Mouse (Mus musculus) embryonic facial prominence, embryonic 13.5 days (tissue): ENCODE measurements at regions not wholly inside any gene's neighbourhood (a gene's known extent, or its start where the extent isn't known, plus 50 kb on each side); places are given as distances from the start of the nearest gene placed in this dataset.
"Not testable (repeated sequence)": the region's sequence is repeated elsewhere in the genome, so short reads cannot be mapped to it uniquely, and the experiment has no call there.

Experiments used
- ATAC-seq: fragments of 200-750 bp; cut with Nextera tagmentation; 2 replicates; pipeline ENCODE4 v1.8.0; 2017; ENCODE audit warnings: low read depth; ENCODE audit not compliant: insufficient number of reproducible peaks, insufficient read depth, low FRiP score, low TSS enrichment
- H3K27ac ChIP-seq: fragments of 300-500 bp; sonication (generic); 2 replicates; pipeline ENCODE4 v1.5.1; 2015; ENCODE audit warnings: moderate library complexity, mild to moderate bottlenecking, inconsistent platforms
- H3K27me3 ChIP-seq: fragments of 300-500 bp; sonication (generic); 2 replicates; pipeline ENCODE4 v1.6.1; 2015; ENCODE audit warnings: mild to moderate bottlenecking, inconsistent platforms
- H3K36me3 ChIP-seq: fragments of 300-500 bp; sonication (generic); 2 replicates; pipeline ENCODE4 v1.6.1; 2015; ENCODE audit warnings: mild to moderate bottlenecking, inconsistent platforms
- H3K4me1 ChIP-seq: fragments of 300-500 bp; sonication (generic); 2 replicates; pipeline ENCODE4 v1.6.1; 2015; ENCODE audit warnings: inconsistent platforms
- H3K4me2 ChIP-seq: fragments of 300-500 bp; sonication (generic); 2 replicates; pipeline ENCODE4 v1.6.1; 2015; ENCODE audit warnings: moderate library complexity, mild to moderate bottlenecking, inconsistent platforms
- H3K4me3 ChIP-seq: fragments of 300-500 bp; sonication (generic); 2 replicates; pipeline ENCODE4 v1.5.1; 2015; ENCODE audit warnings: mild to moderate bottlenecking, inconsistent platforms
- H3K9ac ChIP-seq: fragments of 300-500 bp; sonication (generic); 2 replicates; pipeline ENCODE4 v1.6.1; 2015; ENCODE audit warnings: mild to moderate bottlenecking, inconsistent platforms
- H3K9me3 ChIP-seq: fragments of 300-500 bp; sonication (generic); 2 replicates; pipeline ENCODE4 v1.6.1; 2016; ENCODE audit warnings: inconsistent platforms
- WGBS: fragments of 180-500 bp; shearing (Covaris S2); methylation state at CpG from one replicate; pipeline ENCODE4 v1.1.7; 2015; ENCODE audit warnings: mixed read lengths; 5-methylcytosine and 5-hydroxymethylcytosine counted together

DNA sequence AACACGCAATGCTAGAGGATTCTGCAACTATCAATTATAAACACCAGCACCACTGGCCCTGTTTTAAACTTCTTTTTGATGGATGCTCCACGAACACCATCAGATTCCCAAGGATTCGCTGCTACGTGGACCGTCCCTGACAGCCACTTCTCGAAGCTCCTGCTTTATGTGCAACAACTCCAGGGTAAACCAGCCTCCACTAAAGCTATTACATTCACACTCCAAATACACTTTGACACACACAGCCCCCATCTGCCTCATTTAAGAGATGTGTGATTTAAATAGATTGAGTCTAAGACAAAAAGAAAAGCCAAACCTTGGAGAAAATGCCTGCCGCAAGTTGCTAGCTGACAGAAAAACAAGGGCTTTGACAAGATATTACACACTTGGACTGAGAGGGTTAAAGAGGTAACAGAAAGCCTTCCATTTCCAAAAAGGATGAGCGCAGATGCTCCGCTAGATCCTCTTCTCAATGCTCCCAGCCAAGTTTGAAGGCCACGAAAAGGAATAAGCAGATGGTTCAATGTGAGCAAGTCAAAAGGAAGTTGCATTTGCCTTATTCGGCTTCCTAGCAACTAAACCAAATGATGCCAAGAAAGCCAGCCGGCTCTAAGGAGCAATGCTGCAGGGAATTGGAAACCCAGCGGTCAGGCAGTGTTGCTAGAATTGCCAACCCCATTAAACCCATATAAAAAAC lies 54.0 kb upstream of the Cnep1r1 start:
- Histone ChIP-seq H3K9ac (no peak overlapping the region), H3K27me3 (no peaks in the 10 kb centered on the region), H3K27ac (no peak overlapping the region), H3K4me3 (no peak overlapping the region), H3K9me3 (no peaks in the 10 kb centered on the region), H3K4me1 (no peaks in the 10 kb centered on the region), H3K4me2 (no peak overlapping the region), H3K36me3 (no peaks in the 10 kb centered on the region)
- WGBS: 88% methylated on average over 13 of the region's 13 CpGs
- no peak for ATAC-seq

DNA sequence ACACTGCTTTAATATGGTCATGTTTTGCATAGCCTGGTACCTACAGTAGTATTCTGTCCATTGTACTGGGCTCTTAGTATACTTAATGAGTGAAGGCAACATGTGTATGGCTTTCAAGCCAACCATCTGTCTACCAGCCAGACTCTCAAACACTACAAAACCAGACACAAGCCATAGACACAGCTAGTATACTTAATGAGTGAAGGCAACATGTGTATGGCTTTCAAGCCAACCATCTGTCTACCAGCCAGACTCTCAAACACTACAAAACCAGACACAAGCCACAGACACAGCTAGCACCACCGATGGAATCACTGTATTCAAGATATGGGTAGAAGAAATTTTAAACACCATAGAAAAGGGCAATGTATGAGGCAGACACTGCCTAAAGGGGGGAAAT lies 59.5 kb upstream of the Cnep1r1 start:
- H3K9me3 ChIP-seq, H3K36me3 ChIP-seq, ATAC-seq, H3K27ac ChIP-seq, H3K4me3 ChIP-seq, H3K4me1 ChIP-seq, H3K4me2 ChIP-seq, H3K27me3 ChIP-seq, H3K9ac ChIP-seq: not testable (repeated sequence)
- 71% methylated on average over 1 of the region's 1 CpGs for WGBS

DNA sequence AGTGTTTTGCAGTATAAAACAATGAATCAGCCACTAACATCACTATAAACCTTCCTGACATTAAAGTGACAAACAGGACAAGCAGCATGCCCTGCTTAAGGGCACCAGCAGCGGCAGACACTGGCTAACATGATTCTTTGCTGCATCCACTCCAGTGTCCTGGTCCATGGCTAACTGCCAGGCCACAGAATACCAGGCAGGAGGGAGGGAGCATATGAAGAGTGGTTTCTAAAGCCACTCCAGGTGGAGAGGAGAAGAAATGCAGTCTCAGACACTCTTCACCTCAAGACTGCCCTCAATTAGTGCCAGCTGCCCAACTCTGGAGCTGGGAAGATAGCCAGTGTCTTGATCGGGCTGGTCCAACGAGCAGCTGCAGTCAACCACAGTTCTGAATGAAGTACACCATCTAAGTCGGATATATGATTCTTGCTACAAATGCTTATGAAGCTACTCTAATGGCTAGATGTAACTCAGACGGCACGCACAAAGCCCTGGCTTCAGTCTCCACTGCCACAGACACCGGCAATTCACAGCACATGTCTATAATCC lies 60.8 kb upstream of the Cnep1r1 start:
- no peaks in the 10 kb centered on the region for H3K36me3 ChIP-seq
- H3K9ac ChIP-seq: no peak overlapping the region
- 0 out of 2 replicates have a peak, but pooled peaks cover 5% of the 10 kb centered on the region for H3K4me1 ChIP-seq
- no peak overlapping the region for H3K4me2 ChIP-seq
- 85% methylated on average over 7 of the region's 7 CpGs for WGBS
- no peak for ATAC-seq
- no peak overlapping the region for H3K4me3 ChIP-seq
- H3K27me3 ChIP-seq: no peaks in the 10 kb centered on the region
- H3K9me3 ChIP-seq: no peaks in the 10 kb centered on the region
- no peak overlapping the region for H3K27ac ChIP-seq

DNA sequence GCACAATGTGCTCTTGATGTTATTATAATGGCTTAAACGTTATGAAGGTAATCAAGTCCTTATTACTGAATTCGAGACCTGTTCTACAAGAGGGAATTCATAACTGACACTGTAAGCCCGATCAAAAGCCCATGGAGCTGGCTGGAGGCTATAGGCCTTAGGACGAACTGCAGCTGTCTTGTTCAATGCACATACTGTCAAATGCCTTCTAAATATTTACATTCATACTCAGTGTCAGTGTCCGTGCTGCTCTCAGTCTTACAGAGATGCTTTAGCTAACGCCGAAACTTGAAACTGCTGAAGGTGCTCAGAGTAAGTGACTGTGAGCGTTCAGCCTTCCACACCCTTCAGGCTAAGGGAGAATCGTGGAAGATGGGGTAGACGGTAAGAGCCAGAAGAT lies 67.9 kb upstream of the Cnep1r1 start:
- no peaks in the 10 kb centered on the region for H3K9me3 ChIP-seq
- 0 out of 2 replicates have a peak, but pooled peaks cover 5% of the 10 kb centered on the region for H3K4me1 ChIP-seq
- H3K36me3 ChIP-seq: no peaks in the 10 kb centered on the region
- no peak overlapping the region for H3K4me2 ChIP-seq
- no peak overlapping the region for H3K27ac ChIP-seq
- H3K27me3 ChIP-seq: no peaks in the 10 kb centered on the region
- H3K4me3 ChIP-seq: no peak overlapping the region
- WGBS: 65% methylated on average over 10 of the region's 10 CpGs
- no peak overlapping the region for H3K9ac ChIP-seq
- no peak for ATAC-seq

DNA sequence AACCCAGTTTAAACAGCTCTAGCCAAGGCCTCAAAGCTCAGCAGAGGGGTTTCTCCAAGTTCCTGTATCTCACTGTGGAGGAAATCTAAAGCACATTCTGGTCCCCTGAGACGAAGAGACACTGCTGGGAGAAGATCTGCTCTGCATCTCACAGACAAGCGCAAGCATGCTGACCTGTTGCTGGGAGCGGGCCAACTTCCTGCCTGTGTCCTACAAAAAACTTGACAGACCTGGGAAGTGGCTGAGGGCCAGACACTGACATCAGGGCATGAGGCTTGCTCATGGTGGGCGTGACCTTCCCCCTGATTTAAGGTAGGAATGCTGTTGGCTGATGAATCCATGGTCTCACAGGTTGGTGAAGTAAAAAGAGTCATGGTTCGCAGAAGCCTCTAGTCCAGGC lies 69.5 kb upstream of the Cnep1r1 start:
- H3K27me3 ChIP-seq: no peaks in the 10 kb centered on the region
- no peak overlapping the region for H3K27ac ChIP-seq
- 0 out of 2 replicates have a peak, but pooled peaks cover 3% of the 10 kb centered on the region for H3K4me1 ChIP-seq
- 72% methylated on average over 5 of the region's 5 CpGs for WGBS
- H3K9me3 ChIP-seq: no peaks in the 10 kb centered on the region
- ATAC-seq: no peak
- no peak overlapping the region for H3K4me3 ChIP-seq
- no peak overlapping the region for H3K9ac ChIP-seq
- H3K36me3 ChIP-seq: no peaks in the 10 kb centered on the region
- no peak overlapping the region for H3K4me2 ChIP-seq

DNA sequence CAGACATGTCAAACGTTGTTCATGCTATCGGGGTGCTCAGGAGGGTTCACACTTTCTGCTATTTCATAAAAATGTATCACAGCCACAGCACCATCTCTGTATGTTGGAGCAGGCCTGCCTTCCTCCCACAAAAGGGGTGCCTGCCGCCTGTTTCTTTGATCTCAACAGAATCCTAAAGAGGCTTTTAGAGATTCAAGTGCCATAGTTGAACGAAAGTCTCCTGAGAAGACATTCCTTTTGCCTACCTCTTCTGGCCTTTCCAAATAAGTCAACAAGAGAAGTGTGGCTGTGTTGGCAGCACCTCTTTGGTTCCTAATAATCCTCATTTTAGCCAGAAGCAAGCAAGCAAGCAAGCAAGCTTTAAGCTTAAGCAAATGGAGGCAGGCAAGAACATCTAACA lies 72.6 kb upstream of the Cnep1r1 start:
- no peaks in the 10 kb centered on the region for H3K9me3 ChIP-seq
- H3K9ac ChIP-seq: no peak overlapping the region
- H3K27ac ChIP-seq: no peak overlapping the region
- no peak overlapping the region for H3K4me3 ChIP-seq
- H3K4me1 ChIP-seq: no peaks in the 10 kb centered on the region
- ATAC-seq: no peak
- WGBS: 82% methylated on average over 4 of the region's 4 CpGs
- H3K36me3 ChIP-seq: no peaks in the 10 kb centered on the region
- no peak overlapping the region for H3K4me2 ChIP-seq
- H3K27me3 ChIP-seq: no peaks in the 10 kb centered on the region

DNA sequence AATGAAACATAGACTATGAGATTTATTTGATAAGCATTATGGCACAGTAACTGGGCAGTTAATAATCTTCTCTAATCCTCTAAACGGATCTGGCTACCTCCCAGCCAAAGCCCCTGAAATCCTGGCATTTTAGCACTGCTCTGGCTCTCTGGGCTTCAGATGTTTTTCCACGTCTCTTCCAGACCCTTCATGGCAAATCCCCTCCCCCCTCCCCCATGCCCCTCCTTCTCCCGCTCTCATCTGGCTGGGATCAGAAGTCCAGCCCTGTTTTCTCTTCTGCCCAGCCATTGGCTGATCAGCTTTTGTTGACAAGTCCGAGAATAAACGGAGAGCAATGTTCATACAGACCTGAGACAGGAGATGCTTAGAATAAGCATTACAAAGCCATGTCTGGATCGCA lies 79.3 kb upstream of the Cnep1r1 start:
- Histone ChIP-seq H3K27ac (no peak overlapping the region), H3K36me3 (no peaks in the 10 kb centered on the region), H3K9ac (no peak overlapping the region), H3K4me3 (no peak overlapping the region), H3K27me3 (no peaks in the 10 kb centered on the region), H3K9me3 (no peaks in the 10 kb centered on the region), H3K4me2 (no peak overlapping the region), H3K4me1 (no peaks in the 10 kb centered on the region)
- WGBS: 25% methylated on average over 6 of the region's 6 CpGs
- ATAC-seq: no peak

DNA sequence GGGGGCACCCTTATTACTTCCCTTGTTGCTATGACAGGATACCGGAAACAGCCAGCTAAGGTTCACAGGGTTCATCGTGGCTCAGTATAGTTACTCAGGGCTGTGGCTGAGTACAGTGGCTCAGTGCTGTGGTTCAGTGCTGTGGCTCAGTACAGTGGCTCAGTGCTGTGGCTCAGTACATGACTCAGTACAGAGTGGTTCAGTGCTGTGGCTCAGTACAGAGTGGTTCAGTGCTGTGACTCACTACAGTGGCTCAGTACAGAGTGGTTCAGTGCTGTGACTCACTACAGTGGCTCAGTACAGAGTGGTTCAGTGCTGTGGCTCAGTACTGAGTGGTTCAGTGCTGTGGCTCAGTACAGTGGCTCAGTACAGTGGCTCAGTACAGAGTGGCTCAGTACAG lies 78.6 kb upstream of the Zfp423 start:
- no peak overlapping the region for H3K27ac ChIP-seq
- no peak; the same call in 1 of the 2 replicates for ATAC-seq
- WGBS: 75% methylated on average over 2 of the region's 2 CpGs
- no peak overlapping the region for H3K4me2 ChIP-seq
- no peaks in the 10 kb centered on the region for H3K4me1 ChIP-seq
- no peaks in the 10 kb centered on the region for H3K9me3 ChIP-seq
- H3K4me3 ChIP-seq: no peak overlapping the region
- H3K36me3 ChIP-seq: no peaks in the 10 kb centered on the region
- H3K9ac ChIP-seq: no peak overlapping the region
- H3K27me3 ChIP-seq: no peaks in the 10 kb centered on the region

DNA sequence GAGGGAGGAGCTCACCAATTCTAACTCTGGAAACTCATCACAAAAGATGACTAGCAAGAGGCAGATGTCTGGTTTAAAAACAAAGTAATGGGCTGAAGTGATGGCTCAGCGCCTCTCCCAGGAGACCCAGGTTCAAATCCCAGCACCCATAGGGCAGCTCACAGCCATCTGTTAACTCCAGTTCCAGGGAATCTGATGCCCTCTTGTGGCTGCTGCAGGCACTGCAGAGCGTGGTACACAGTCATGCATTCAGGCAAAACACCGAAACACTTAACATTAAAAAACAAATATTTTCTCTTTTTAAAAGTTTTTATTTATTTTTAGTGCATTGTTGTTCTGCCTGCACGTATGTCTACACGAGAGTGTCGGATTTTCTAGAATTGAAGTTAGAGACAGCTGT lies 73.7 kb upstream of the Zfp423 start:
- WGBS: 77% methylated on average over 6 of the region's 6 CpGs
- no peak for ATAC-seq
- no peaks in the 10 kb centered on the region for H3K4me1 ChIP-seq
- H3K4me3 ChIP-seq: no peak overlapping the region
- H3K27ac ChIP-seq: no peak overlapping the region
- H3K27me3 ChIP-seq: no peaks in the 10 kb centered on the region
- H3K4me2 ChIP-seq: no peak overlapping the region
- no peaks in the 10 kb centered on the region for H3K36me3 ChIP-seq
- no peaks in the 10 kb centered on the region for H3K9me3 ChIP-seq
- H3K9ac ChIP-seq: no peak overlapping the region

DNA sequence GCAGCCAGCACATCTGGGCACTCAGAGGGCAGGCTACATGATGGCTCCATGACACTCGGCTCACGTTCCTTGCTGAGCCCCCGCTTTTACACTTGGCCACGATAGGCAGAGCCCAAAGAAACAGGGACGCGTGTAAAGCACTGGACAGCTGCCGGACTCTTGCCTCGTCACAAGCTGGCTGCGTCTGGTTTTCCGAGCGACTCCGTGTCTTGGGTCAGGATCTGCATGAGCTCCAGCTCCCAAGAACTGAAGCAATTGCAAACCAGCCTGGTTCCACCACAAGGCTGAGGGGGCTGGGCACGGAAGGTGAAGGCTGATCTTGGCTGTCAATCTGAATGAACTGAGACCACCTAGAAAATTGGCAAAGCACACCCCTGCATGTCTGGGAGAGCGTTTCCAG lies 65.1 kb upstream of the Zfp423 start:
- H3K4me2 ChIP-seq: no peak overlapping the region
- H3K27ac ChIP-seq: peak overlapping the region; percentile 0; the same call in 1 of the 2 replicates
- ATAC-seq: no peak
- H3K9ac ChIP-seq: no peak overlapping the region
- no peaks in the 10 kb centered on the region for H3K27me3 ChIP-seq
- no peaks in the 10 kb centered on the region for H3K36me3 ChIP-seq
- H3K4me3 ChIP-seq: no peak overlapping the region
- no peaks in the 10 kb centered on the region for H3K9me3 ChIP-seq
- 84% methylated on average over 14 of the region's 14 CpGs for WGBS
- H3K4me1 ChIP-seq: peaks cover 22% of the 10 kb centered on the region

DNA sequence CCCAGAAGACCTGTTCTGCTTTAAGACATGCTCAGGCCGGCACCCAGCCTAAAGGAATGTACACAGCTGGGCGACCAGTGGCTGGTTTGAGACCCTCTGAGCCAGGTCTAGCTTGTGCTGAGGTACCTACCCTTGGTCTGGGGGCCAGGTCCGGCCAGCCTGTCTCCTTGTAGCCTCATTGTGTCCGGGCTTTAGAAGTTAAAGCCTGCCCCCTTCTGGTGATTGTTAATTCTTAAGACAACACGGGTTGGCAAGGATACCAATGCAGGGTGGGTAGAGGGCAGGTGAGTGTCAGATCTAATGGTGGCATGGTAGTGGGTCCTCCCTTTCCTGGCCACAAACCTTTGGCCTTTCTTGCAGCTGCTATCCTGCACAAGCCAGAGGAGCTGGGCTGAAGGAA lies 64.0 kb upstream of the Zfp423 start:
- Histone ChIP-seq H3K4me1 (peaks cover 22% of the 10 kb centered on the region), H3K4me2 (no peak overlapping the region), H3K27me3 (no peaks in the 10 kb centered on the region), H3K9ac (no peak overlapping the region), H3K4me3 (no peak overlapping the region), H3K27ac (no peak overlapping the region), H3K9me3 (peaks cover 2% of the 10 kb centered on the region; the same call in 1 of the 2 replicates), H3K36me3 (no peaks in the 10 kb centered on the region)
- no peak for ATAC-seq
- 9% methylated on average over 5 of the region's 5 CpGs for whole genome bisulfite sequencing

DNA sequence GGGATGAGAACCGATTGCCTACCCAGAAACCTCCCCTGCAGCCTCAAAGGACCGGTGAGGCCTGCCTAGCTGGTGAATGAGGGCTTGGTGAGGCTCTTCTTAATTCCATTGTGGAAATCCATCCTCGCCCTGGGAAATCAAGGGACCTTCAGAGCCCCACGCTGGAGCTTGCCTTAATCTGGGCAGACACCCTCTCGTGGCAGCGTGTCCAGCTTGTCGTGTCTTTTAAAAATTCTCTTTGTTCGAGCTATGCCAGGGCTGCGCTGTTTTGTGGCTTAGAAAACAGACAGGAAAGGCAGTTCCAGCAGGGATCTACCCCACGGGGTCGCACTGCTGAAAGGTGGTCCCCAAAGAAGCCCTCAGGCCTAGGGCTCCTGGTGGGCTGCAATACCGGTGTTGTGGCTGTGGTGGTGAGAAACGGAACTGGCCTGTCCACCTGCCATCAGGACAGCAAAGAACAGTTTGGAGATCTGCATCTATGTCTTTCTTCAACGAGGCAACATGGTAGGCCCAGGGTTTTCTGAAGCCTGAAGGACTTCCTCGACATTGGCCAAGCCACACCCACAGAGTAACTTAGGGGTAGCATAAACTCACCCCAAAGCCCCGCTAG lies 63.5 kb upstream of the Zfp423 start:
- no peak for ATAC-seq
- no peak overlapping the region for H3K27ac ChIP-seq
- no peak overlapping the region for H3K4me2 ChIP-seq
- H3K9me3 ChIP-seq: peaks cover 4% of the 10 kb centered on the region; the same call in 1 of the 2 replicates
- H3K36me3 ChIP-seq: no peaks in the 10 kb centered on the region
- 57% methylated on average over 16 of the region's 16 CpGs for whole genome bisulfite sequencing
- peaks cover 22% of the 10 kb centered on the region for H3K4me1 ChIP-seq
- H3K4me3 ChIP-seq: no peak overlapping the region
- no peaks in the 10 kb centered on the region for H3K27me3 ChIP-seq
- H3K9ac ChIP-seq: no peak overlapping the region
